Mouse (Mus musculus) testis, postnatal 14 days (tissue): Measurements from ENCODE around the gene Fndc4.

Source experiments
- DNase-seq: peaks from one replicate; pipeline ENCODE4 v3.0.0; 2021; ENCODE audit warnings: low spot score

Gene Fndc4

DNA sequence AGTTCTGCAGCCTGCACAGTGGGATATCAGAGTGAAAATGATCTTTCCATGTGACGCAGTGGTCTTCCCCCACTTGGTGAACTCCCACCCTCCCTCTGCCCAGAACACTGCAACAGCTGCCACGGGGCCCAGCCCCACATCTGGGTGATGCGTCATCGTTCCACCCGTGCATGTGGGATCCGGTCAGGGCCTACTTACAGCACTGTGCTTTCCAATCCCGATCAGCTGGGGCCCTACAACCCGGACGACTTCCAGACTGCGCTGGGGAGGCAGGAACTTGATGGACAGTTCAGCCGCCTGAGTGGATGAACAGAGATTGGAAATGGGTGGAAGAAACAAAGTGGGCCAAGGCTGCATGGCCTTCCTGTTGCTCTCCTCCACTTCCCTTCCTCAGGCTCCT, 38.3 kb downstream of the Fndc4 start:
- no peak for DNase-seq

GRCm38 (mm10) chr5:31255971-31256370, 39.9 kb downstream of the Fndc4 start:
- no peak for DNase-seq

GRCm38 (mm10) chr5:31255381-31255780, 40.5 kb downstream of the Fndc4 start:
- DNase-seq: no peak

- no peak for DNase-seq
Observed at GRCm38 (mm10) chr5:31254901-31255300, 41.0 kb downstream of the Fndc4 start.

GRCm38 (mm10) chr5:31254452-31254851, 41.4 kb downstream of the Fndc4 start:
- no peak for DNase-seq

DNA sequence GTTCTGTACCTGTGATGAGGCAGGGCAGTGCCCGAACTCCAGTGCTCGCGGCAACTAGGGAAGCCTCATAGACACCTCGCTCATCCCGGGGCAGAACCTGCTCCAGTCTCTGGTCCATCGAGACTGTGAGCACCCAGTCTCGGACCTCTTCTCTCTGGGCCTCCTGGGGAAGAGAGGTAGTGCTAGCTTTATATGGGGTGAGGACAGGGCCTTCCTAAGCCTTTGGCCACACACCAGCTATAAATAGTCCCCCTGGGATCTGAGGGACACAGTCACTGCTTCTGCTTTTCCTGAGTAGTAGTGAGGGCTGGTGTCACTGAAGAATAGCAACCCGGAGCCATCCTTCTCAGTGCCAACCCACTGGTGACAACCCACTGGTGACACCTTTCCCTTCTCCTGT, 42.1 kb downstream of the Fndc4 start:
- DNase-seq: no peak

DNA sequence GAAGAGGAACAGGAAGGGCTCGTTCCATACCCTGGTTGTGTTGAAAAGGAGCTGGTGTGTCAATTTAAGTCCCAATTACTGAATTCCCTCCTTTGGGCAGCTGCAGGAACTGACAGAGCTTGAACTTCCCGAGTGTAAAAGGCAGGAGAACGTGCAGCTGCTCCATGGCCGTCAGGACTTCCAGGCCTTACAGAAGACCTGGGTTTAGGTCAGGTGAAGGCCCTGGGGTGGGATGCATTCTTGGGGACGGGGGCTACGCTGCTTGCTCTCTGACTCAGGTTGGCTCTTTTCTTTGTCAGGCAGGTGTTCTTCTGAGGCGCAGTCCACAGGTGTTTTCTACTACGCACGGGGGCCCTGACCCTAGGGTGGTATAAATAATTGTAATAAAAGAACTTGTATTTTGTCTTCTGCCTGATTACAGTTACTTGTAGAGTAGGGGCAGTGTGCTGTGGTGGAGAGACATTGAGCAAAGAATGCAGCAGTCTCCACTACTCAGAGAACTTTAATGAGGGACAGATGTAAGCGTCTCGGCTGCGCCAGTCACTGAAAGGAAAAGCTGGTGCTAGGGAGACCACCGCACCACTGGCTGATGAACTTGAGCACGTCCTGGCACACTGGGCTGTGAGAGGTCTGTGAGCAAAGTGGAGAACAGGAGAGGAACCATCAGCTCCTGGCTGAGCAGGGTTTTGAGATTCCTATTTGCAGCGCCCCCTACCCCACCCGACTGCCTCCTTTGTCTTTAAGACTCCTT, 42.9 kb downstream of the Fndc4 start:
- DNase-seq: no peak

GRCm38 (mm10) chr5:31252151-31252550, 43.7 kb downstream of the Fndc4 start:
- DNase-seq: no peak

DNA sequence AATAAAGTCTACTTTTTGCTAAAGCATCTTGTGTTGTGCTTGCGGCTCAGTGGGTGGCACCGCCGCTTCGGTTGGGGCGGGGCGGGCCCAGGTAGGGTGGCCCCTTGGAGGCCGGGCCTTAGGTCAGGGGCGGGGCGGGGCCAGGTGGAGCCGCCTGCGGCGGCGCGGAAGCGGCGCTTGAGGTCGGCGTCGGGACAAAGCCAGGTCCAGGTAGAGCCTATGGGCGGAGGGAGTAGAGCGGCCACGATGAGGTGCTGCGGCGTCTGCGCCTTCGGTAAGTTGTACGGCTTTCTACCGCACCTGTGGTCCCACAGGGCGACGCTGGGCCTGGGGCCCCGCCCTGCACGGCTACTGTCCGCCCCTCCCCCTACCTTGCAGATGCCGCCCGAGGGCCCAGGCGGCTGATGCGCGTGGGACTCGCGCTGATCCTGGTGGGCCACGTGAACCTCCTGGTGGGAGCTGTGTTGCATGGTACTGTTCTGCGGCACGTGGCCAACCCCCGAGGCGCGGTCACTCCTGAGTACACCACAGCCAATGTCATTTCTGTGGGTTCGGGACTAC, 44.3 kb downstream of the Fndc4 start, which contains the start of gene Krtcap3:
Gene Krtcap3 (plus strand): TSS at position 151 of the 561 bp plus-strand sequence.
- peak; percentile 78 for DNase-seq

DNA sequence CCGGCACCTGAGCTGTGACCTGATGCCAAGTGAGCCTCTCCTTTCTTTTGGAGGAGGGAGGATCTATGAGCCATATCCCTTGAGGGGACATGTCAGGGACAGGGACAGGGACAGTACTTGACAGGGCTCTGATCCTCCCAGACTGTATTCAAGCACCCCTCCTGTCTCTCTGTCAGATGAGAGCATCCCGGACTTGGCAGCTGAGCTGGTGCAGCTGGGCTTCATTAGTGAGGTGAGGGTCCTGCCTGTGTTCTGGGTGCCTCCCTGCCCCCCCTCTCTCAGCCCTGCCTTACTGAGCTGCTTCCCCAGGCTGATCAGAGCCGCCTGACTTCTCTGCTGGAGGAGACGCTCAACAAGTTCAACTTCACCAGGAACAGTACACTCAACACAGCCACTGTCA, 45.2 kb downstream of the Fndc4 start:
- DNase-seq: no peak
